Mouse (Mus musculus): ENCODE results near the gene Fam163b. TPM values are rescaled to one million over a fixed set of nuclear protein-coding genes. Genes with fewer than 3 reads are reported as not detected.

The Fam163b gene
- total and polyA plus RNA-seq, 3 experiments: not detected

GRCm38 (mm10) chr2:27162656-27163055 is 20.4 kb upstream of the Fam163b start:
- DNase-seq (ENCODE audit: low read depth, low spot score): no peak
- Histone ChIP-seq H3K27ac (ENCODE audit: control insufficient read depth, low read depth, low read length) (no peak overlapping the region), H3K9me3 (replicated peaks; ENCODE audit: insufficient read depth, low read length) (no peaks in the 10 kb centered on the region), H3K79me2 (ENCODE audit: control insufficient read depth, insufficient read depth, low read length, poor library complexity) (no peaks in the 10 kb centered on the region), H3K4me3 (ENCODE audit: control insufficient read depth in 1 of 2, insufficient read depth in 1 of 2, low read depth in 2 of 2, low read length in 2 of 2) (no peak overlapping the region), H3K9ac (ENCODE audit: control insufficient read depth, low read depth, low read length, poor library complexity, severe bottlenecking) (no peak overlapping the region), H3K27me3 (ENCODE audit: control insufficient read depth in 1 of 2, insufficient read depth in 2 of 2, low read length in 2 of 2) (peaks cover 1 to 15% of the 10 kb centered on the region in 2 experiments; a peak in 3 of 4 replicates), H3K4me1 (ENCODE audit: control insufficient read depth in 1 of 2, insufficient read depth in 2 of 2, low read length in 2 of 2) (no peaks in the 10 kb centered on the region), H3K36me3 (ENCODE audit: control insufficient read depth in 1 of 2, insufficient read depth in 2 of 2, low read length in 2 of 2) (no peaks in the 10 kb centered on the region)
- no peak for TF ChIP-seq RCOR1 (IDR thresholded peaks at IDR 0.05; ENCODE audit: low read depth, low read length)
- TF ChIP-seq HCFC1 (IDR thresholded peaks at IDR 0.05; ENCODE audit: low read depth, low read length): no peak
- no peak for TF ChIP-seq CTCF (IDR thresholded peaks at IDR 0.05 in 2 of 3, conservative IDR thresholded peaks at IDR 0.05 in 1 of 3; ENCODE audit: control insufficient read depth in 1 of 3, insufficient read depth in 1 of 3, low read depth in 2 of 3, low read length in 3 of 3, poor library complexity in 1 of 3, severe bottlenecking in 1 of 3)
- TF ChIP-seq ZMIZ1 (IDR thresholded peaks at IDR 0.05; ENCODE audit: low read depth, low read length): no peak
- no peak for TF ChIP-seq MAZ (IDR thresholded peaks at IDR 0.05; ENCODE audit: low read depth, low read length)
- TF ChIP-seq ZNF384 (IDR thresholded peaks at IDR 0.05; ENCODE audit: low read depth, low read length): no peak
- TF ChIP-seq TCF12 (IDR thresholded peaks at IDR 0.05; ENCODE audit: low read depth, low read length): no peak
- TF ChIP-seq MYB (IDR thresholded peaks at IDR 0.05; ENCODE audit: low read depth, low read length): no peak
- TF ChIP-seq UBTF (IDR thresholded peaks at IDR 0.05; ENCODE audit: borderline replicate concordance, insufficient read depth, low read depth, low read length): no peak
- no peak for TF ChIP-seq GATA1 (IDR thresholded peaks at IDR 0.05; ENCODE audit: low read depth, low read length)
- TF ChIP-seq USF1 (IDR thresholded peaks at IDR 0.05; ENCODE audit: low read depth, low read length): no peak
- TF ChIP-seq USF2 (IDR thresholded peaks at IDR 0.05; ENCODE audit: borderline replicate concordance in 1 of 2, insufficient read depth in 1 of 2, low read depth in 1 of 2, low read length in 2 of 2): no peak
- TF ChIP-seq NRF1 (IDR thresholded peaks at IDR 0.05; ENCODE audit: insufficient read depth, low read depth, low read length, poor library complexity, severe bottlenecking): no peak
- no peak for TF ChIP-seq POLR2AphosphoS5 (IDR thresholded peaks at IDR 0.05; ENCODE audit: borderline replicate concordance, low read depth, low read length)
- no peak for TF ChIP-seq RAD21 (IDR thresholded peaks at IDR 0.05; ENCODE audit: low read depth, low read length)
- no peak for TF ChIP-seq MAX (IDR thresholded peaks at IDR 0.05; ENCODE audit: low read length)
- no peak for TF ChIP-seq ELF1 (IDR thresholded peaks at IDR 0.05; ENCODE audit: low read depth, low read length)
- no peak for TF ChIP-seq CHD2 (IDR thresholded peaks at IDR 0.05; ENCODE audit: low read length)

- peaks cover 0 to 7% of the 10 kb centered on the region in 2 experiments; a peak in 3 of 4 replicates for H3K27me3 ChIP-seq (ENCODE audit: control insufficient read depth in 1 of 2, insufficient read depth in 2 of 2, low read length in 2 of 2)
- no peak overlapping the region for H3K4me3 ChIP-seq (ENCODE audit: control insufficient read depth in 1 of 2, insufficient read depth in 1 of 2, low read depth in 2 of 2, low read length in 2 of 2)
- H3K9ac ChIP-seq (ENCODE audit: control insufficient read depth, low read depth, low read length, poor library complexity, severe bottlenecking): no peak overlapping the region
- TF ChIP-seq MAFK (IDR thresholded peaks at IDR 0.05; ENCODE audit: borderline replicate concordance, low read depth, low read length) (no peak), BHLHE40 (IDR thresholded peaks at IDR 0.05; ENCODE audit: borderline replicate concordance, low read depth, low read length) (no peak), POLR2AphosphoS2 (IDR thresholded peaks at IDR 0.05; ENCODE audit: low read length) (no peak), MAZ (IDR thresholded peaks at IDR 0.05; ENCODE audit: low read depth, low read length) (no peak), CTCF (IDR thresholded peaks at IDR 0.05 in 2 of 3, conservative IDR thresholded peaks at IDR 0.05 in 1 of 3; ENCODE audit: control insufficient read depth in 1 of 3, insufficient read depth in 1 of 3, low read depth in 2 of 3, low read length in 3 of 3, poor library complexity in 1 of 3, severe bottlenecking in 1 of 3) (no peak), POLR2A (IDR thresholded peaks at IDR 0.05; ENCODE audit: control insufficient read depth in 1 of 2, insufficient read depth in 1 of 2, low read depth in 1 of 2, low read length in 2 of 2, poor library complexity in 1 of 2) (no peak), MXI1 (IDR thresholded peaks at IDR 0.05; ENCODE audit: low read depth, low read length) (no peak), JUND (IDR thresholded peaks at IDR 0.05; ENCODE audit: low read depth, low read length) (no peak), CHD1 (IDR thresholded peaks at IDR 0.05; ENCODE audit: low read depth, low read length) (no peak), NELFE (IDR thresholded peaks at IDR 0.05; ENCODE audit: low read depth, low read length) (no peak), TBP (IDR thresholded peaks at IDR 0.05; ENCODE audit: low read depth, low read length) (no peak), POLR2AphosphoS5 (IDR thresholded peaks at IDR 0.05; ENCODE audit: borderline replicate concordance, low read depth, low read length) (no peak), MYB (IDR thresholded peaks at IDR 0.05; ENCODE audit: low read depth, low read length) (no peak), UBTF (IDR thresholded peaks at IDR 0.05; ENCODE audit: borderline replicate concordance, insufficient read depth, low read depth, low read length) (no peak), ZC3H11A (IDR thresholded peaks at IDR 0.05; ENCODE audit: low read depth, low read length) (no peak), MYC (IDR thresholded peaks at IDR 0.05; ENCODE audit: low read depth, low read length) (no peak), GATA1 (IDR thresholded peaks at IDR 0.05; ENCODE audit: low read depth, low read length) (no peak), RAD21 (IDR thresholded peaks at IDR 0.05; ENCODE audit: low read depth, low read length) (no peak), CHD2 (IDR thresholded peaks at IDR 0.05; ENCODE audit: low read length) (no peak)
- H3K4me1 ChIP-seq (ENCODE audit: control insufficient read depth in 1 of 2, insufficient read depth in 2 of 2, low read length in 2 of 2): no peaks in the 10 kb centered on the region
- H3K79me2 ChIP-seq (ENCODE audit: control insufficient read depth, insufficient read depth, low read length, poor library complexity): no peaks in the 10 kb centered on the region
- H3K9me3 ChIP-seq (replicated peaks; ENCODE audit: insufficient read depth, low read length): no peaks in the 10 kb centered on the region
- H3K27ac ChIP-seq (ENCODE audit: control insufficient read depth, low read depth, low read length): no peak overlapping the region
- DNase-seq (ENCODE audit: low read depth, low spot score): no peak
- H3K36me3 ChIP-seq (ENCODE audit: control insufficient read depth in 1 of 2, insufficient read depth in 2 of 2, low read length in 2 of 2): no peaks in the 10 kb centered on the region
These were observed 19.2 kb upstream of the Fam163b start for GRCm38 (mm10) chr2:27161526-27161925.

Data from MEL (cell line).